16 mouse cellular contexts compared by ENCODE assay signal in genomic region chr16:20478504-20478903, GRCm38 (mm10). TPM values are rescaled to one million over a fixed set of nuclear protein-coding genes. Genes with fewer than 3 reads are reported as not detected.
DNase-seq lines count a peak whose midpoint lies in the region; ATAC-seq and TF ChIP-seq lines count a peak whose summit lies in the region.
"Had no signal": no experiment of that assay in that cellular context is flagged by ENCODE, and none has a peak within 500 bp of the region (broad histone marks: within the 10 kb centered on the region; RNA-seq: fewer than 3 reads in every experiment).

No protein-coding gene starts in this region.

- no peak overlapping the region for H3K4me2 ChIP-seq in heart, embryonic 12.5 days
- no peak overlapping the region for H3K4me2 ChIP-seq in intestine, postnatal 0 days (replicated peaks; ENCODE audit: low read depth)
- H3K4me2 ChIP-seq: heart, embryonic 15.5 days; hindbrain, embryonic 15.5 days; neural tube, embryonic 12.5 days had no signal

- H3K9me3 ChIP-seq in heart, embryonic 12.5 days (replicated peaks): no peaks in the 10 kb centered on the region
- H3K9me3 ChIP-seq in intestine, postnatal 0 days (ENCODE audit: control insufficient read depth): no peaks in the 10 kb centered on the region
- H3K9me3 ChIP-seq: heart, embryonic 15.5 days; hindbrain, embryonic 15.5 days; neural tube, embryonic 12.5 days had no signal

- no peak overlapping the region for H3K9ac ChIP-seq in heart, embryonic 12.5 days
- H3K9ac ChIP-seq in intestine, postnatal 0 days (ENCODE audit: low read depth, low read length): no peak overlapping the region
- H3K9ac ChIP-seq: heart, embryonic 15.5 days; hindbrain, embryonic 15.5 days; neural tube, embryonic 12.5 days had no signal

- peak overlapping the region; percentile 12; the same call in 1 of the 2 replicates for H3K27ac ChIP-seq in heart, embryonic 12.5 days (ENCODE audit: poor library complexity, severe bottlenecking)
- no peak overlapping the region; the same call in 1 of the 2 replicates for H3K27ac ChIP-seq in intestine, postnatal 0 days (ENCODE audit: low read depth, low read length)
- no peak overlapping the region for H3K27ac ChIP-seq in left cerebral cortex, adult 2 months
- H3K27ac ChIP-seq: hindbrain, embryonic 15.5 days; macrophage; neural tube, embryonic 12.5 days had no signal

- 55% methylated on average over 2 of the region's 2 CpGs for WGBS in heart, embryonic 12.5 days
- WGBS in intestine, postnatal 0 days: 47% methylated on average over 2 of the region's 2 CpGs

- no peak for DNase-seq in heart, postnatal 25 days (ENCODE audit: low spot score)
- peak; percentile 93 for DNase-seq in ES-CJ7 (ENCODE audit: low read depth, low spot score)
- peak; percentile 65 to 70 for DNase-seq in kidney, postnatal 25 days
- no peak for DNase-seq in left cerebral cortex, adult 2 months (ENCODE audit: extremely low spot score in 1 of 2, low spot score in 2 of 2)
- no peak for DNase-seq in cerebellum, adult 11 months
- DNase-seq in gastrocnemius, adult 18-20 months (ENCODE audit: low spot score): no peak
- DNase-seq: cerebellum, adult 11-12 months; gastrocnemius, postnatal 14 days; left cerebral cortex, postnatal 4 days had no signal

- intact Hi-C loops in heart, postnatal 25 days (cut with DNase I): no loop called here
- intact Hi-C loops in left cerebral cortex, adult 2 months (cut with DNase I): no loop called here

- no peaks in the 10 kb centered on the region for H3K36me3 ChIP-seq in heart, embryonic 12.5 days
- no peaks in the 10 kb centered on the region for H3K36me3 ChIP-seq in intestine, postnatal 0 days (ENCODE audit: control insufficient read depth, insufficient read depth)
- H3K36me3 ChIP-seq: heart, embryonic 15.5 days; hindbrain, embryonic 15.5 days; neural tube, embryonic 12.5 days had no signal

- no peak overlapping the region for H3K4me3 ChIP-seq in heart, embryonic 12.5 days
- no peak overlapping the region for H3K4me3 ChIP-seq in intestine, postnatal 0 days (ENCODE audit: low read depth, low read length)
- H3K4me3 ChIP-seq in left cerebral cortex, adult 2 months: no peak overlapping the region
- H3K4me3 ChIP-seq: heart, embryonic 15.5 days; hindbrain, embryonic 15.5 days; neural tube, embryonic 12.5 days had no signal

- TF ChIP-seq CTCF in intestine, postnatal 0 days (IDR thresholded peaks at IDR 0.05; ENCODE audit: low read depth): no peak
- TF ChIP-seq CTCF in left cerebral cortex, adult 2 months (IDR thresholded peaks at IDR 0.05): no peak

- no peak for ATAC-seq in heart, embryonic 12.5 days (ENCODE audit: insufficient number of reproducible peaks, low FRiP score)
- ATAC-seq in intestine, postnatal 0 days: peak; percentile 17; the same call in 1 of the 2 replicates
- ATAC-seq: midbrain, embryonic 16.5 days had no signal

- H3K4me1 ChIP-seq in heart, embryonic 12.5 days (replicated peaks): peaks cover 33% of the 10 kb centered on the region
- no peaks in the 10 kb centered on the region for H3K4me1 ChIP-seq in intestine, postnatal 0 days (replicated peaks; ENCODE audit: control insufficient read depth, insufficient read depth, low read length)
- H3K4me1 ChIP-seq: hindbrain, embryonic 15.5 days had no signal

- no peaks in the 10 kb centered on the region for H3K27me3 ChIP-seq in heart, embryonic 12.5 days (replicated peaks)
- H3K27me3 ChIP-seq in intestine, postnatal 0 days (replicated peaks; ENCODE audit: control insufficient read depth, insufficient read depth, low read length): no peaks in the 10 kb centered on the region
- H3K27me3 ChIP-seq: heart, embryonic 15.5 days; hindbrain, embryonic 15.5 days; neural tube, embryonic 12.5 days had no signal

RNA-seq across cellular contexts. Expression of gene Eif2b5, which starts 20.1 kb away (rescaled TPM):
- 89.6 and 94.4 TPM in 2 replicates for polyA plus RNA-seq in heart, embryonic 12.5 days (2016; fragmentation: Nextera tagmentation; extraction: Ambion mirVana)
- 10 to 100 TPM; 52.4 to 59.1 TPM for total RNA-seq in heart, postnatal 25 days (2021)
- polyA plus RNA-seq in intestine, postnatal 0 days (2015; fragmentation: Nextera tagmentation; extraction: Ambion mirVana): 37.2 and 37.8 TPM in 2 replicates
- 10 to 100 TPM; 59.2 to 59.6 TPM for total RNA-seq in left cerebral cortex, adult 2 months (2021)
- total RNA-seq in gastrocnemius, adult 18-20 months (2021): 10 to 100 TPM; 52.6 to 54.4 TPM

RNA-seq across cellular contexts. Expression of gene Dvl3, which starts 38.3 kb away (rescaled TPM):
- 31.1 and 34.1 TPM in 2 replicates for polyA plus RNA-seq in heart, embryonic 12.5 days (2016; fragmentation: Nextera tagmentation; extraction: Ambion mirVana)
- total RNA-seq in heart, postnatal 25 days (2021): 10 to 100 TPM; 44.9 to 46.8 TPM
- polyA plus RNA-seq in intestine, postnatal 0 days (2015; fragmentation: Nextera tagmentation; extraction: Ambion mirVana): 11.5 and 13.7 TPM in 2 replicates
- total RNA-seq in left cerebral cortex, adult 2 months (2021): 10 to 100 TPM; 64.7 to 70.1 TPM
- 10 to 100 TPM; 28.4 to 32.0 TPM for total RNA-seq in gastrocnemius, adult 18-20 months (2021)

RNA-seq across cellular contexts. Expression of gene Abcc5, which starts 52.3 kb away (rescaled TPM):
- 86.0 and 94.9 TPM in 2 replicates for polyA plus RNA-seq in heart, embryonic 12.5 days (2016; fragmentation: Nextera tagmentation; extraction: Ambion mirVana)
- 10 to 100 TPM; 30.6 to 34.8 TPM for total RNA-seq in heart, postnatal 25 days (2021)
- polyA plus RNA-seq in intestine, postnatal 0 days (2015; fragmentation: Nextera tagmentation; extraction: Ambion mirVana): 11.5 and 13.7 TPM in 2 replicates
- total RNA-seq in left cerebral cortex, adult 2 months (2021): 100 to 1,000 TPM; 251 to 270 TPM
- 10 to 100 TPM; 54.0 to 56.5 TPM for total RNA-seq in gastrocnemius, adult 18-20 months (2021)

RNA-seq across cellular contexts. Expression of gene Ap2m1, which starts 56.8 kb away (rescaled TPM):
- 487 and 490 TPM in 2 replicates for polyA plus RNA-seq in heart, embryonic 12.5 days (2016; fragmentation: Nextera tagmentation; extraction: Ambion mirVana)
- 100 to 1,000 TPM; 201 to 215 TPM for total RNA-seq in heart, postnatal 25 days (2021)
- polyA plus RNA-seq in intestine, postnatal 0 days (2015; fragmentation: Nextera tagmentation; extraction: Ambion mirVana): 411 and 423 TPM in 2 replicates
- total RNA-seq in left cerebral cortex, adult 2 months (2021): 100 to 1,000 TPM; 804 to 827 TPM
- total RNA-seq in gastrocnemius, adult 18-20 months (2021): 100 to 1,000 TPM; 121 to 146 TPM

Comparison
In these comparisons a context has a peak if more than half of its experiments do, and no peak if none do; other contexts are left out.
1. DNase-seq: peak in ES-CJ7 (single experiment) and kidney, postnatal 25 days (2 of 2); none in heart, postnatal 25 days (single experiment), left cerebral cortex, adult 2 months (0 of 2), cerebellum, adult 11 months (single experiment) and gastrocnemius, adult 18-20 months (single experiment).
2. RNA of gene Abcc5, which starts 52.3 kb away (total RNA-seq): 251 to 270 TPM in left cerebral cortex, adult 2 months; 54.0 to 56.5 TPM in gastrocnemius, adult 18-20 months and 30.6 to 34.8 TPM in heart, postnatal 25 days; every median in the first group is over 4 times any median in the second.